Mouse (Mus musculus): ENCODE measurements at regions not wholly inside any gene's neighbourhood (a gene's known extent, or its start where the extent isn't known, plus 50 kb on each side); places are given as distances from the start of the nearest gene placed in this dataset.

GRCm38 (mm10) chr6:100010954-100011481 is 276.3 kb downstream of the Rybp start:
- ATAC-seq (replicated peaks; ENCODE audit: insufficient number of reproducible peaks, low FRiP score, low TSS enrichment, poor library complexity, severe bottlenecking): no peak

GRCm38 (mm10) chr6:99999711-100000365 is 273.6 kb upstream of the Prok2 start:
- ATAC-seq (replicated peaks; ENCODE audit: insufficient number of reproducible peaks, low FRiP score, low TSS enrichment, poor library complexity, severe bottlenecking): no peak

DNA sequence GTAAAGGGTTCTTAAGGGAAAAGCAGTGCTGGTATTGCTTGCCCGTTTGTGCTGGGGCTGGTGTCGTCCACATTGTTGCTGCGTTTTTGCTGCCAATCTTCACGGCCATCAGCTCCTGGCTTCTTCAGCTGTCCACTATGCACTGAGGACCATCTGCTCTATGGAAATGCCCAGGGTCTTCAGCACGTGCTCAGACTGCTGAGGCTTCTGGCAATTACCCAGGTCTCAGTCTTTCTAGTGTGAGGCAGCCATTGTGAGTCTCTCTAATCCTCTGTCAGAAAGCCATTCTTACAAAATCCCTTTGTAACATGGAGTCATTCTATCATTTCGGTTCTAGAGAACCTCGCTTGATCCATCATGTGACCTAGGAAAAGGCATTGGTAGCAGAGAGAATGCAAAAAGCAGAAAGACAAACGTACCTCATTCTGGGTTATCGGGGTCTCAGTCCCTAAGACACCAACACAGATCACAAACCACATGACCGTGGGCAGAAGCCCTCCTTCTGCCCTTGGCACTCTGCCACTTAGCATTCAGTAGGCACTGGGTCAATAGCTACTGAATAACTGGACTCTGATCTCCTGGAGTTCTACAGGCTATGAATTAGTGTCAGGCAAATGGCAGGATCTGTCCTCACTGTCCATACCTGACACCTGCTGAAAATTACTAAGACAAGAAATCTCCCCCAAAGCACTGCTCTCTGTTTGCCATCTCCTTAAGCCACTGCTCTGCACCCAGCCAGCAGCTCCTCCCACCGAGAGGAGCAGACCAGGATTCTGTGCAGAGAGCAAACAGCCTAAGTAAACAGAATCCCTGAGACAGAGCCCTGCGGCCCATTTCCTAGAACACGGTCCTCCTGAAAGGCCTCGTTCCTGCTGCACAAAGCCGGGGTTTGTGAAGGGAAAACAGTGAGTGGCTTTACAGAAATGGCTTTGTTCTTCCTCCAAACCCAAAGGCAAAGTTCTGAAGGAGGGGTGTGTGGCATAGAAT is 270.1 kb upstream of the Prok2 start:
- ATAC-seq (replicated peaks; ENCODE audit: insufficient number of reproducible peaks, low FRiP score, low TSS enrichment, poor library complexity, severe bottlenecking): no peak

- no peak for ATAC-seq (replicated peaks; ENCODE audit: insufficient number of reproducible peaks, low FRiP score, low TSS enrichment, poor library complexity, severe bottlenecking)
These were observed 267.8 kb upstream of the Prok2 start for GRCm38 (mm10) chr6:99994026-99994425.

- no peak for ATAC-seq (replicated peaks; ENCODE audit: insufficient number of reproducible peaks, low FRiP score, low TSS enrichment, poor library complexity, severe bottlenecking)
These were observed 264.9 kb upstream of the Prok2 start for GRCm38 (mm10) chr6:99991079-99991478.

- ATAC-seq (replicated peaks; ENCODE audit: insufficient number of reproducible peaks, low FRiP score, low TSS enrichment, poor library complexity, severe bottlenecking): no peak
These were observed 264.4 kb upstream of the Prok2 start for GRCm38 (mm10) chr6:99990604-99991003.

DNA sequence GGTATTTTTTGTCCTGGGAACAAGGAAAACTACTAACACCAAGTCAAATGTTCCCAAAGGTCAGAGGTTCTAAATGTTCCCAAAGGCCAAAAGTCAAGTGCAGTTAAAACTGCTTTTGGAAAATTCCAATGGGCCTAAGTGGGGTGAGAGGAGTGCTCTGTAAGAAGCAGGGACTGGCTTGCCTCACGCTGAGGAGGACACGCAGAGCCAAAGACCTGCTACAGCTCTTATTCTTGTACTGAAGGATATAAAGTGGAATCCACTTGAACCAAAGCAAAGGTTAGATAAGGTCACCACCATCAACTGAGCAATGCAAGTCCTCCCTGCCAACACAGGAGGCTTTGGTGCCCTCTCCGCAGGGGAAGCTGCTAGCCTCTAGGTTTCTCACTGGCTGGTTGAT is 260.3 kb upstream of the Prok2 start:
- no peak for ATAC-seq (replicated peaks; ENCODE audit: insufficient number of reproducible peaks, low FRiP score, low TSS enrichment, poor library complexity, severe bottlenecking)

DNA sequence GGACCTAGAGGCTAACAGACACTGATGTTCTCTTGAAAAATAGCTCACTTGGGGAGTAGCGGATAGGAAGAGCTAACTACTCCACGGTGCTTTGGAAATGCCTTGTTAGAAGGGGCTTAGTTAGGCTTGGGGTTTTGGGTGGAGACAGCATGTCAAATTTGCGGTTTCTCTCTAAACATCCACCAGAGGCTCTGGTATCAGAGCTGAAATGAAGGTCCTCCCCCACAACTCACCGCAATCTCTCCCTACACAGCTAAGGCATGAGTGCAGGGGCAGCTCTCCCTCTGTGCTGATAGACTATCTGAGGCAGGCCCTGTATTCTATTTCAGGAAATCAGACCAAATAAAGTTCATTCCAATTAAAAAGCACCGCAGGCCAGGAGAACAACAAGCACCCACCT is 259.1 kb upstream of the Prok2 start:
- no peak for ATAC-seq (replicated peaks; ENCODE audit: insufficient number of reproducible peaks, low FRiP score, low TSS enrichment, poor library complexity, severe bottlenecking)

DNA sequence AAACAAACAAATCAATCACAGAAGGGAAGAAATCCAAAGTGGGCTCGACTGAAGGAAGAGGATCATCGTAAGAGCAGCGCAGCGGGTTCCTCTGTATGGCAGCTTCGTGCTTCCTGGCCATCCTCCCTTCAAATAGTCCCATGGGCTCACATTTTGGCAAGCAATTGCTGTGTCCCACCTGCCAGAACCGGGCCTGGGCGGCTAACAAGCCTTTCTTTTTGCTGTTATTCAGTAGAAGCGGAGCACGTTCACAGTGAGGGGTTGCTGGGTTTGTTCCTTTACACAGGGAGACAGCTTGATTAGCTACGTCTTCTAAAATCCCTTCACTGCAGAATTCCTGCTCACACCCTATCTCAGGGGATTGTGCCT is 258.6 kb upstream of the Prok2 start:
- no peak for ATAC-seq (replicated peaks; ENCODE audit: insufficient number of reproducible peaks, low FRiP score, low TSS enrichment, poor library complexity, severe bottlenecking)

GRCm38 (mm10) chr6:99984057-99984855 is 258.1 kb upstream of the Prok2 start:
- ATAC-seq (replicated peaks; ENCODE audit: insufficient number of reproducible peaks, low FRiP score, low TSS enrichment, poor library complexity, severe bottlenecking): no peak

- no peak for ATAC-seq (replicated peaks; ENCODE audit: insufficient number of reproducible peaks, low FRiP score, low TSS enrichment, poor library complexity, severe bottlenecking)
These were observed 253.4 kb upstream of the Prok2 start for GRCm38 (mm10) chr6:99979614-99980013.

GRCm38 (mm10) chr6:99978164-99978746 is 252.1 kb upstream of the Prok2 start:
- ATAC-seq (replicated peaks; ENCODE audit: insufficient number of reproducible peaks, low FRiP score, low TSS enrichment, poor library complexity, severe bottlenecking): no peak

GRCm38 (mm10) chr6:99976144-99976543 is 250.0 kb upstream of the Prok2 start:
- no peak for ATAC-seq (replicated peaks; ENCODE audit: insufficient number of reproducible peaks, low FRiP score, low TSS enrichment, poor library complexity, severe bottlenecking)

DNA sequence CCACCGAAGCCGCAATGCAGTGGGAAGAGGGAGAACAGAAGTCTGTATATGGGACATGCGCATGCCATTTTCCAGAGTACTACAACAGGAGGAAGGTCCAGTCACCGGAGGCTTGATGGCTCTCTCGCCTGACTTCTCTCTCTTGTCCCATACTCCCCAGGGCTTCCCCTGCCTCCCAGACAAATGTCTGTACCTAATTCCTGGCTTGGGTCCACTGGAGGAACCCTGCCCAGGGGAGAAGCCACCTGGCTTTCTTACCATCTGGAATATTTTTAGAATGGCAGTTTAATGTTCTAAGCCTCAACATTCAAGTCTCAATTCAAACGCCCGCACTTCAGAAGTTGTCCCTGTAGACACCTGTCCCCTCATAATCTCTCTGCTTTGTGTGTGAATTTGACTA is 249.3 kb upstream of the Prok2 start:
- ATAC-seq (replicated peaks; ENCODE audit: insufficient number of reproducible peaks, low FRiP score, low TSS enrichment, poor library complexity, severe bottlenecking): no peak

DNA sequence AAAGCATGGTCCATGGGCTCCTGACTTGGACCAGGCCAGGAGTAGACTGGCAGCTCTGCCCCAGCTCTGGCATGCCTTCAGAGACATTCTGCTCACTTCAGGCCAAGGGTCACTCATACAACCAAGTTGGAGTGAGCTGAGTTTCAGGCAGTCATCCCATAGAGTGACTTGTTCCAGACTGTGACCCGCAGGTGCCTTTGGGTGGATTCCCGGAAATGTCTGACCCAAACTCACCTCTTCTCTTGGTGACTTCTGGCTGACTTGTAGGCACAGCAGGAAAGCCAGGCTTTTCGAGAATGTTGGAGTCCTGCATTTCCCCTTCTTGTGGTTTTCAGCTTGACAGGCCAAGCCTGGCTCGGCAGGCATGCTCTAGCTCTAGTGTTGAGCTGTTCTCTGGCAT is 248.3 kb upstream of the Prok2 start:
- no peak for ATAC-seq (replicated peaks; ENCODE audit: insufficient number of reproducible peaks, low FRiP score, low TSS enrichment, poor library complexity, severe bottlenecking)

DNA sequence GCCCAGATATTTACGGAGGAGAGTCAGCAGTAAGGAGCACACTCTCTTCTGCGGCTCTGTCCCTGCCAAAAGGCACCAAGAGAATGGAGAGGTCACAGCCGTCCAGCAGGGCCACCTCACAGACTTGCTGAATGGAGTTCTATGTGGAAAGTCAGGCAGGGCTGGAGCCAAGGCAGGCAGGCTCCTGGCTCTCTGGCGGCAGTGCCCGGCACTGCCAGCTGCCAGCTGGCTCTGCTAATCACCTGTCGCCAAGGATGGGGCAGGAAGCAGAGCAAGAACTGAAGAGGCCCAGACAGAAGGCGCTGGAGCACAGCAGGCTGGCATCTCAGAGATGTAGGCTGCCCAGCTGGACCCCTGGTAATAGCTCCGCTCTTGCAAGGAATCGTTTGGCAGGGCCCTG is 245.2 kb upstream of the Prok2 start:
- no peak for ATAC-seq (replicated peaks; ENCODE audit: insufficient number of reproducible peaks, low FRiP score, low TSS enrichment, poor library complexity, severe bottlenecking)

GRCm38 (mm10) chr6:99968889-99969288 is 242.7 kb upstream of the Prok2 start:
- ATAC-seq (replicated peaks; ENCODE audit: insufficient number of reproducible peaks, low FRiP score, low TSS enrichment, poor library complexity, severe bottlenecking): no peak

DNA sequence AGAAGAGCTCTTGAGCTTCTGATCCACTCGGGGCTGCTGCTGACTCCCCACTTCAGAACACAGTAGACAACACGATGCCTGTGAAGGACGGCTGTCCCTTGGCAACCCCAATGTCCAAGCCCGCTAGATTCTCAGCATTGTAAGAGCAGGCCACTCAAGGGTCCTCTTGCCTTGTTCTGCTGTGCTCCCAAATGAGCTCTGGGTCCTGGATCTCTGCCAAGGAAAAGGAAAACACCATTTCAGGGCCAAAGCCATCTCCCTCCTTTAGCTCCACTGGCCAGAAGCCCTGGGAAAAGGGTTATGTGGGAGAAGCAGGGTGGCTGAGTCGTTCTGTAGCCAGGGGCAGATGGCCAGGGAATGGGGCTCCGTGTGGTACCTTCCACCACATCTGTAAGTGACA is 241.3 kb upstream of the Prok2 start:
- ATAC-seq (replicated peaks; ENCODE audit: insufficient number of reproducible peaks, low FRiP score, low TSS enrichment, poor library complexity, severe bottlenecking): no peak

GRCm38 (mm10) chr6:99964540-99964939 is 238.3 kb upstream of the Prok2 start:
- no peak for ATAC-seq (replicated peaks; ENCODE audit: insufficient number of reproducible peaks, low FRiP score, low TSS enrichment, poor library complexity, severe bottlenecking)

Measured in monocyte, adult 5-6 weeks (primary cell).